Mouse (Mus musculus) CH12.LX (cell line): Measurements from ENCODE around the gene Uap1. TPM values are rescaled to one million over a fixed set of nuclear protein-coding genes. Genes with fewer than 3 reads are reported as not detected.

Experiments used
- DNase-seq: peaks from one replicate; pipeline ENCODE4 v3.0.0-alpha.2; 2013; ENCODE audit errors: extremely low read depth
- H3K27ac ChIP-seq: 2 replicates; pipeline ENCODE4 v1.5.1; 2012; ENCODE audit warnings: low read depth, mild to moderate bottlenecking, control low read depth, moderate library complexity; ENCODE audit not compliant: insufficient read depth
- H3K27me3 ChIP-seq: replicated peaks from 2 replicates; pipeline ENCODE3; 2012; ENCODE audit warnings: inconsistent platforms
- H3K36me3 ChIP-seq, 2 experiments: replicated peaks in 1 of 2; 2 replicates each; pipeline versions ENCODE3 to v1.6.1; 2012; ENCODE audit warnings: inconsistent platforms in 1 of 2, low read length in 1 of 2, mild to moderate bottlenecking in 1 of 2, mixed read lengths in 1 of 2, moderate library complexity in 1 of 2; ENCODE audit not compliant: control insufficient read depth in 1 of 2, insufficient read depth in 1 of 2
- H3K4me1 ChIP-seq, 2 experiments: 2 replicates each; pipeline ENCODE4 v1.6.1; 2012; ENCODE audit warnings: inconsistent platforms in 1 of 2, moderate library complexity in 1 of 2; ENCODE audit not compliant: insufficient read depth in 2 of 2, control insufficient read depth in 1 of 2
- H3K4me2 ChIP-seq: 2 replicates; pipeline ENCODE4 v1.6.1; 2012; ENCODE audit warnings: low read depth, mild to moderate bottlenecking, control low read depth; ENCODE audit not compliant: poor library complexity, insufficient read depth, severe bottlenecking
- H3K4me3 ChIP-seq, 3 experiments: fragments of 150-350 bp in 1 of 3; sonication (generic) in 1 of 3; replicated peaks in 1 of 3; 2 replicates each; pipeline versions ENCODE3 to v1.5.1; 2011 to 2012; ENCODE audit warnings: low read depth in 2 of 3, low read length in 2 of 3, mild to moderate bottlenecking in 2 of 3, moderate library complexity in 2 of 3, control low read depth in 1 of 3, improper control_type of control experiment in 1 of 3, inconsistent platforms in 1 of 3, mixed read lengths in 1 of 3; ENCODE audit not compliant: poor library complexity in 1 of 3
- H3K79me2 ChIP-seq: replicated peaks from 2 replicates; pipeline ENCODE4 v1.6.1; 2012; ENCODE audit warnings: mild to moderate bottlenecking, moderate library complexity; ENCODE audit not compliant: control insufficient read depth, poor library complexity, insufficient read depth, severe bottlenecking; ENCODE audit errors: extremely low read depth
- H3K9ac ChIP-seq: 2 replicates; pipeline ENCODE4 v1.6.1; 2012; ENCODE audit warnings: low read depth, mild to moderate bottlenecking, control low read depth, moderate library complexity; ENCODE audit not compliant: insufficient read depth
- H3K9me3 ChIP-seq: replicated peaks from 2 replicates; pipeline ENCODE3; 2012; ENCODE audit warnings: low read length, inconsistent platforms, mixed read lengths
- CHD2 ChIP-seq: IDR thresholded peaks from 2 replicates; pipeline ENCODE4 v1.6.1; 2011; ENCODE audit warnings: low read length, improper control_type of control experiment
- CTCF ChIP-seq, 2 experiments: IDR thresholded peaks in 1 of 2; conservative IDR thresholded peaks in 1 of 2; 2 replicates each; pipeline ENCODE4 v1.5.1; 2011 to 2012; ENCODE audit warnings: low read depth in 2 of 2, low read length in 2 of 2, improper control_type of control experiment in 1 of 2, inconsistent platforms in 1 of 2, mild to moderate bottlenecking in 1 of 2, moderate library complexity in 1 of 2
- ELF1 ChIP-seq: IDR thresholded peaks from 2 replicates; pipeline ENCODE4 v1.6.1; 2014; ENCODE audit warnings: low read depth, mild to moderate bottlenecking, inconsistent platforms, low read length, improper control_type of control experiment
- HCFC1 ChIP-seq: IDR thresholded peaks from 2 replicates; pipeline ENCODE4 v1.6.1; 2012; ENCODE audit warnings: low read depth, mild to moderate bottlenecking, inconsistent platforms, low read length, improper control_type of control experiment
- IRF4 ChIP-seq: IDR thresholded peaks from 2 replicates; pipeline ENCODE4 v1.6.1; 2014; ENCODE audit warnings: low read depth, mild to moderate bottlenecking, inconsistent platforms, low read length, improper control_type of control experiment
- JUN ChIP-seq: IDR thresholded peaks from 2 replicates; pipeline ENCODE4 v1.6.1; 2011; ENCODE audit warnings: low read depth, mild to moderate bottlenecking, low read length, improper control_type of control experiment, moderate library complexity; ENCODE audit not compliant: insufficient read depth
- MAX ChIP-seq: IDR thresholded peaks from 2 replicates; pipeline ENCODE4 v1.6.1; 2011; ENCODE audit warnings: low read length, improper control_type of control experiment
- MEF2A ChIP-seq: IDR thresholded peaks from 2 replicates; pipeline ENCODE4 v1.6.1; 2014; ENCODE audit warnings: low read depth, mild to moderate bottlenecking, inconsistent platforms, low read length, improper control_type of control experiment, borderline replicate concordance
- MXI1 ChIP-seq: IDR thresholded peaks from 2 replicates; pipeline ENCODE4 v1.6.1; 2011; ENCODE audit warnings: mild to moderate bottlenecking, low read depth, low read length, improper control_type of control experiment
- MYC ChIP-seq: IDR thresholded peaks from 2 replicates; pipeline ENCODE4 v1.6.1; 2011; ENCODE audit warnings: low read depth, mild to moderate bottlenecking, improper control_type of control experiment, low read length
- NELFE ChIP-seq: IDR thresholded peaks from 2 replicates; pipeline ENCODE4 v1.6.1; 2011; ENCODE audit warnings: low read depth, low read length, improper control_type of control experiment
- PAX5 ChIP-seq: IDR thresholded peaks from 2 replicates; pipeline ENCODE4 v1.6.1; 2012; ENCODE audit warnings: low read length, inconsistent platforms, mixed read lengths
- POLR2AphosphoS2 ChIP-seq: IDR thresholded peaks from 2 replicates; pipeline ENCODE4 v1.6.1; 2011; ENCODE audit warnings: low read depth, low read length, improper control_type of control experiment
- RCOR1 ChIP-seq: conservative IDR thresholded peaks from 2 replicates; pipeline ENCODE4 v1.6.1; 2012; ENCODE audit warnings: low read depth, mild to moderate bottlenecking, inconsistent platforms, low read length, improper control_type of control experiment
- TBP ChIP-seq: conservative IDR thresholded peaks from 2 replicates; pipeline ENCODE4 v1.6.1; 2011; ENCODE audit warnings: low read depth, low read length, improper control_type of control experiment
- USF1 ChIP-seq: IDR thresholded peaks from 2 replicates; pipeline ENCODE4 v1.6.1; 2014; ENCODE audit warnings: low read depth, mild to moderate bottlenecking, inconsistent platforms, low read length, improper control_type of control experiment
- USF2 ChIP-seq: conservative IDR thresholded peaks from 2 replicates; pipeline ENCODE4 v1.6.1; 2011; ENCODE audit warnings: low read depth, low read length, improper control_type of control experiment
- ZKSCAN1 ChIP-seq: IDR thresholded peaks from 2 replicates; pipeline ENCODE4 v1.6.1; 2012; ENCODE audit warnings: low read depth, inconsistent platforms, low read length, improper control_type of control experiment, borderline replicate concordance
- dilution Hi-C: fragments of 300-500 bp; cut with MboI; formaldehyde crosslinking; loops from 2 replicates; pipeline ENCODE4 v1.14.3; 2020; ENCODE audit warnings: low sequenced_read_pairs; ENCODE audit not compliant: extremely low pct_unique_long_range_greater_than_20kb, extremely low pct_ligation_motif_present
- in situ Hi-C: fragments of 300-500 bp; cut with MboI; formaldehyde crosslinking; loops from 3 replicates; pipeline ENCODE4 v1.14.3; 2019; ENCODE audit warnings: low sequenced_read_pairs, low pct_ligation_motif_present, low pct_unique_long_range_greater_than_20kb, mixed read lengths
- polyA plus RNA-seq: library from polyadenylated mRNA; unstranded; fragments of >175 nt; gene quantifications from 2 replicates; pipeline ENCODE4 v1.2.1, GENCODE M21; 2012; ENCODE audit warnings: low read depth; ENCODE audit not compliant: insufficient read length
- total RNA-seq, 2 experiments: library from RNA; depleted of rRNA; stranded (reverse); fragments of 300-350 nt in 1 of 2; fragments of >200 nt in 1 of 2; gene quantifications; 2 replicates each; pipeline ENCODE4 v1.2.3; 2012 to 2014

Gene Uap1
- total and polyA plus RNA-seq, 3 experiments = 32.7 to 46.3 (median 34.1) TPM

- dilution Hi-C loops = no loop called here
- Histone ChIP-seq H3K9ac (no peak overlapping the region), H3K9me3 (no peaks in the 10 kb centered on the region)
- TF ChIP-seq IRF4 (no peak), JUN (no peak), POLR2AphosphoS2 (no peak), USF1 (no peak)
- TF ChIP-seq, all 38 proteins: peak for 0
- H3K36me3 ChIP-seq = peaks cover 22 to 55% of the 10 kb centered on the region in 2 experiments
- in situ Hi-C loops = no loop called here
- no peaks in the 10 kb centered on the region for H3K27me3 ChIP-seq
- H3K4me2 ChIP-seq = no peak overlapping the region
- DNase-seq = no peak
- no peak overlapping the region for H3K27ac ChIP-seq
- H3K4me3 ChIP-seq = no peak overlapping the region
- no peaks in the 10 kb centered on the region for H3K79me2 ChIP-seq
- H3K4me1 ChIP-seq = peaks cover 0 to 2% of the 10 kb centered on the region in 2 experiments; a peak in 1 of 4 replicates
Observed at GRCm38 (mm10) chr1:170191925-170192324, 17.2 kb upstream of the Uap1 start.

GRCm38 (mm10) chr1:170190225-170190624 is 15.5 kb upstream of the Uap1 start:
- peaks cover 11 to 38% of the 10 kb centered on the region in 2 experiments for H3K36me3 ChIP-seq
- no peaks in the 10 kb centered on the region for H3K27me3 ChIP-seq
- no peaks in the 10 kb centered on the region for H3K9me3 ChIP-seq
- dilution Hi-C loops = no loop called here
- no peak overlapping the region for H3K9ac ChIP-seq
- no peak overlapping the region for H3K27ac ChIP-seq
- in situ Hi-C loops = no loop called here
- H3K4me1 ChIP-seq = peaks cover 2% of the 10 kb centered on the region in 2 experiments; a peak in 3 of 4 replicates
- H3K79me2 ChIP-seq = no peaks in the 10 kb centered on the region
- DNase-seq = no peak
- no peak overlapping the region for H3K4me3 ChIP-seq
- H3K4me2 ChIP-seq = no peak overlapping the region
- TF ChIP-seq MAX (no peak), NELFE (no peak), CTCF (conservative IDR thresholded peaks at IDR 0.05 in 1 of 2, IDR thresholded peaks at IDR 0.05 in 1 of 2; ENCODE audit: low read depth in 2 of 2, low read length in 2 of 2) (no peak), MXI1 (no peak), HCFC1 (no peak), USF2 (no peak), POLR2AphosphoS2 (no peak), MEF2A (no peak), PAX5 (no peak), RCOR1 (no peak), ELF1 (no peak), ZKSCAN1 (no peak)

DNA sequence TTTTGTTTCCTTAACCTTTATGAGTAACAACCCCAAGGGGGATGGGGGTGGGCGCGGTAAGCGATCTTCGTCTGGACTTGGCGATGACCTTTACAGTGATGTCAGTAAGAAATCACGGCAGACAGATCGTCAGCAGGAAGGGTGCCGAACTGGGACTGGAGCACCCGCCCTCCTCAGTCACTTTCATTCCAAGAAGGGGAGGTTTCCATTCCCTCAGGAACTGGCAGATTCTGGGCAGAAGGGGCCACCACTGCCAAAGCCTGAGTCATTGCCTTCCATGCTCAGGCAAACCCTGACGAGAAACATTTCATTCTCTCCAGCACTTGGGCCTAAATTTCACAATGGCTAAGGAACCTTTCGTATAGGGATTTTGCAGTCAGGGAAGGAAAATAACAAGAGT is 13.8 kb upstream of the Uap1 start:
- H3K36me3 ChIP-seq = peaks cover 3 to 22% of the 10 kb centered on the region in 2 experiments
- TF ChIP-seq CHD2 (no peak), MYC (no peak), TBP (no peak)
- no peak overlapping the region for H3K27ac ChIP-seq
- H3K27me3 ChIP-seq = no peaks in the 10 kb centered on the region
- peaks cover 2 to 4% of the 10 kb centered on the region in 2 experiments; a peak in 3 of 4 replicates for H3K4me1 ChIP-seq
- dilution Hi-C loops (no loop called here), in situ Hi-C loops (no loop called here)
- no peak overlapping the region for H3K4me3 ChIP-seq
- no peaks in the 10 kb centered on the region for H3K79me2 ChIP-seq
- H3K4me2 ChIP-seq = no peak overlapping the region
- DNase-seq = no peak
- no peak overlapping the region for H3K9ac ChIP-seq
- no peaks in the 10 kb centered on the region for H3K9me3 ChIP-seq
